Mouse (Mus musculus): ENCODE results near the gene Parva.

DNA sequence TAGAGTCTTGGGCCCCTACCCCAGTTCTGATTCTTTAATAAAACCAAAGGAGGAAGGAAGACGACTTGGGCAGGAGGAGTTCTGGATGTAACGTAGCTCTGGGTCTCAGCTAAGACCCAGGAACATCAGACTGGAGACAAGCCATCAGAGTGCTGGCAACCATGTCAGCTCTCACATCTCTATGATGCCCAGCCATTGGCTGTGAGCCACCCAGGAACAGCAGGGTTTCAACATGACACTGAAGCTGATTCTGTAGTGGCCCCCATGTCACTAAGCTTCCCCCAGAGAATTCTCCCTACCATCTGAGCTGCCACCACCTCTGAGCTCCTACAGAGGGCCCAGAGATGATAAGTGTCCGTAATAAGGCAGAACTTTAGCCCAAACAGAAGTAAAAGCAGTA, 17.3 kb upstream of the Parva start:
- TF ChIP-seq CTCF (IDR thresholded peaks at IDR 0.05; ENCODE audit: borderline replicate concordance, insufficient read depth, low read length) (no peak), POLR2A (IDR thresholded peaks at IDR 0.05; ENCODE audit: low read depth, low read length) (no peak)

Data from embryonic fibroblast, embryonic 13.5 days (primary cell).